Mouse (Mus musculus): ENCODE measurements around the gene Camk2g. TPM values are rescaled to one million over a fixed set of nuclear protein-coding genes. Genes with fewer than 3 reads are reported as not detected.
A peak's percentile ranks its signal among the peaks of the same experiment; 100 is the strongest.

The Camk2g gene
- total RNA-seq, 2 experiments from 2014 or later, result 168 to 192 TPM

DNA sequence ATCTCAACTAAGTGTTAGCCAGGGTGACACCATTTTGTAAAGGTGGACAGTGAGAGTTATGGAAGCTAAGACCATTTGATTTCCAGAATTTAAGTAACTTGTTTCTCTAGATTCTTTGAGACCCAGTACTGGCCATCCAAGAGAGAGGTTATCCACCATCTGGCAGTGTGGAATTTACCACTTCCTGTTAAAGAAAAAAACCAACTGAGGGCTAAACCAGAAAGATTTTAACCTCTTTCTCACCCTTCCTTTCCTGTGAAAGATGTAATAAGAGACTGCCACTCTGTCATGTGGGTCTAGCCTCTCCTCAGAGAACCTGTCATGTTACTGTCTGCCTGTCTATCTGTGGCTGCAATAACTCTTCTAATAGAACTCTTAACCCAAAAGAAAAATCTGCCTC lies 15.9 kb upstream of the Camk2g start:
- no peak for DNase-seq (ENCODE audit: low spot score)

DNA sequence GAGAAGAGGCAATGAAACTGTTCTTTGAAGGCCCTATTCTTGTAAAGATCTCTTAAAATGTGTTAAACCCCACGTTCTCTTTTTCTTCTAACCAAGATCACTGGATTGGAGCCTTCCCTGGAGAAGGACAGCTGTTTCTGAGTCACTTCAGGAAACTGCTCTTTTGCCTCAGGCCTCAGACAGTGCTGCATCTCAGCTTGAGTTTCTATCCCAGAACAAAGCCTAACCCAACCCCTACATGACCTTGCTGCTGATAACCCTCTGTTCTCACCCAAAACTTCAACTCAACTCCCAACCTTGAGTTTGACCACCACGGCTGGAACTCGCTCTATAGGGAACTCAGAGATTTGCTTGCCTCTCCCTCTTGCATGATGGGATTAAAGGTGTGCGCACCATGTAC lies 15.5 kb upstream of the Camk2g start:
- no peak for DNase-seq (ENCODE audit: low spot score)

DNA sequence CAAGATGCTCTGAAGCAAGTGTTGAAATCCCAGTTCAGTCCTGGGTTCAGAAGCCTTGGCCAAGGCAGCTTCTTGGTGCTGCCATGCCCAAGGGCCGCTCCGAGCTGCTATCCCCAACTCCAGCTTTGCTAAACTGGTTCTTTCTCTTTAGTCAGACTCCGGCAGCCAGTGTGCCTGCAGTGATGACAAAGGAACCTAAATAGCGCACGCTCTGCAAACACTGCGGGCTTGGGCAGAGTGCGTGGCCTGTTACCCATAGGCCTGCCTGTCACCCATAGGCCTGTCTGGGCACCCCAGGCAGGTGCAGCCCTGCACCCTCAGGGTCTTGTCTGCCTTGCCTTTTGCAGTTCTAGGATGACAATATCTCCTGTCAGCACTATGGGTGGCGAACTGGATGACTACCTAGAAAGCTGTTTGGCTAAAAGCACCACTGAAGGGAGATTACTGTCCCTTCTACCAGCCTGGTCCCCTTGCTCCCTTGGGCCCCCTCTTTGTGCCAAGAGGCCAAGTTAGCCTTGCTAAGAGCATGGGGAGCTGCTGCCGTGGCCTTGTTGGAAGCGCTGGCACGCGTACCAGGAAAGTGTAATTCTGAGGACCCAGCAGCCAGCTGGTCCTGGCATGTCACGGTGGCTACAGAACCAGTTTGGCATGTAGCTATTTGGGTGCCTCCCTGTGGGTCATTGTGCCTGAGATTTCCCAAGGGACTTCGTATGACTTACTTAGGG lies 12.4 kb upstream of the Camk2g start:
- DNase-seq (ENCODE audit: low spot score), result peak; percentile 70

- peak; percentile 92 for DNase-seq (ENCODE audit: low spot score)
Observed at GRCm38 (mm10) chr14:20804964-20805672, 11.2 kb upstream of the Camk2g start.

DNA sequence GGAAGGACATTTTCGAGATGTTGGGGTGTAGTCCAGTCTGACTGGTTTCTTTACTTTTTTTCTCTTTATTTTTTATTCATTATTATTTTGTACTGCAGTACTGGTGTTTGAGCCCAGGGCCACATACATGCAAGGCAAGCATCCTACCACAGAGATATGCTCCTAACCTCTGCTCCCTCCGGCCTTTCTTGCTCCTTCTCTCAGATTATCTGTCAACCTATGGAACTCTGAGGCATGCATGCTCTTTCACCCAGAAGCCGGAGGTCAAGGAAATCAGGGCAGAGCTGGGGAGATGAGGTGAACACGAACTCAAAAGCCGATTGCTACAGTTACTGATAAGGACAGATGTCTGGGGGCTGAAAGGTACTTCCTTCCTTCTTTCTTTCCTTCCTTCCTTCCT lies 10.6 kb upstream of the Camk2g start:
- DNase-seq (ENCODE audit: low spot score), result no peak

GRCm38 (mm10) chr14:20803606-20803938 lies 9.7 kb upstream of the Camk2g start:
- DNase-seq (ENCODE audit: low spot score), result peak; percentile 90

DNA sequence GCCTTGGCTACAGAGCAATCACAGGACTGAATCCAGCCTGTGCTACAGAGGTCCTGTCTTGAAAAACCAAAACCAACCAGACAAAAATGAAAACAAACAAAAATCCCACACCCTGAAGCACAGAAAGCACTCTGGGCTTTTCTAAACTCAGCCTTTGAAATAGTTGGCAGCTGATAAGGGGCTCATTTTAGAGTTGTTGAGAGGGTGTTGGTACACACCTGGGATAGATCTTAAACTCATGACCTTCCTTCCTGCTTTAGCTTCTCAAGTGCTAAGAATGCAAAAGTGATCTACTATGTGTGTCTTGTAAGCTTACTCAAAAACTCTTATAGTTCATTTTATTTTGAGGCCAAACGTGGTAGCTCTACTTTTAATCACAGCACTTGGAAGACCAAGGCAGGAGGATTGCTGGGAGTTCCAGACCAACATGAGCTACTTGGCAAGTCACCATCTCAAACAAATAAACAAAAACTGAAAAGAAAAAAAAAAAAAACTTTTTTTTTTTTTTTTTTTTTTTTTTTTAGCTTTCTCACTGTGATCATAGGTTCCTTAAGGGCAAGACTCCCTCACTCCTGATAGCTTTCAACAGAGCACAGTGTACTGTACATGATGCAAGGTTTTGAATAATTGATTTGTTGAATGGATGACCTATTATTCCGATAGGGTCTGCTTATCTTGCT lies 9.2 kb upstream of the Camk2g start:
- no peak for DNase-seq (ENCODE audit: low spot score)

DNA sequence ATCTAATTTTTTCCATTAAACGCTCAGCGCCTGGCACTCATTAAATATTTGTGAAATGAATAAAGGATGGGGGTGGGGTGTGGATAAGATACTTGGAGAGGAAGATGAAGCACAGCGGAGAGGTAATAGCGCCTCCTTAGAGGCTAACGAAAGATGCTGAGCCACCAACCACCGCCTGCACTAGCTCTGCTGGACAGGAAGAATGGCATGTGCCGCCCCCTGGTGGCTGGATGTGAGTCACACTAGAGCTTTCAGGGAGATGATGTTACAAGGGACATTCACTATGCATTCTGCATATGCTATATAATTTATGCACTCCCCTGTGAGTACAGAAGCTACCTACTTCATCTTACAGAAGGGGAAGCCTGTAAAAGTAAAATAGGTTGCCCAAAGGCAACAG lies 4.9 kb upstream of the Camk2g start:
- peak; percentile 93 for DNase-seq (ENCODE audit: low spot score)

DNA sequence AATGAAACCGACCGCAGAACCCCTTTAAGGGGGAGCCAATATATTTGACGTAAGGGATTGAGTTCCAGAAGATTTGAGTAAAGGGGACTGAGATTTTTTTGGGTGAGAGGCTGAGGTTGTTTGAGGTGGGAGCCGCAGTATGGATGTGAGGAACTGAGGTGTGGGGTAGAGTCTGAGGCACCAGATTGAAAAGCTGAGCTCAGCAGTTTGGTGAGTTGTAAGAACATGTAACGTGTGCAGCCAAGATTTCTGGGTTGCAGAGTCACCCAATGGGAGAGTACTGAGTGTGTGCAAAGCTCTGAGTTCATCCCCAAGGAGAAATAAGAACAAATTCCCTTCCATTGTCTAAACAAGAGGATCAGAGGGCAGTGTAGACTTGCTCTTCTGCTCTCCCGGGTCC lies 4.4 kb upstream of the Camk2g start:
- no peak for DNase-seq (ENCODE audit: low spot score)

GRCm38 (mm10) chr14:20796643-20797042 lies 2.8 kb upstream of the Camk2g start:
- no peak for DNase-seq (ENCODE audit: low spot score)

DNA sequence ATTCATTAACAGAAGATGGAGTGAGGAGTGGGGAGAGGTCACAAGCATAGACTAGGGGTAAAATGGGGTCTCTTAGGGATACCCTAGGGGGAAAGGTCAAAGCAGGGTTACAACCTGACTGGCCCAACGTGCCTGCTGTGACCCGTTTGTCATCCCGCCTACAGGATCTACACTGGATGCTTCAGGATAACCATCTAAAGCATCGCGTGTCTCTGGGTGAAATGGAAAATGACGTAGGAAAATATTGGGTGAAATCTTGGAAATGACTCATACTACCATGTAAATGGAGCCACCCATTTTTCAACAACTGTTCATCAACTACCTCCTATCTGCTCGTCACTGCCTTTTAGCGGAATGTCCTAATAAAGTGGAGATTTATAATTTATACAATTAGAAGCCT lies 2.3 kb upstream of the Camk2g start:
- DNase-seq (ENCODE audit: low spot score), result no peak

GRCm38 (mm10) chr14:20795423-20796152 lies 1.7 kb upstream of the Camk2g start:
- no peak for DNase-seq (ENCODE audit: low spot score)

DNA sequence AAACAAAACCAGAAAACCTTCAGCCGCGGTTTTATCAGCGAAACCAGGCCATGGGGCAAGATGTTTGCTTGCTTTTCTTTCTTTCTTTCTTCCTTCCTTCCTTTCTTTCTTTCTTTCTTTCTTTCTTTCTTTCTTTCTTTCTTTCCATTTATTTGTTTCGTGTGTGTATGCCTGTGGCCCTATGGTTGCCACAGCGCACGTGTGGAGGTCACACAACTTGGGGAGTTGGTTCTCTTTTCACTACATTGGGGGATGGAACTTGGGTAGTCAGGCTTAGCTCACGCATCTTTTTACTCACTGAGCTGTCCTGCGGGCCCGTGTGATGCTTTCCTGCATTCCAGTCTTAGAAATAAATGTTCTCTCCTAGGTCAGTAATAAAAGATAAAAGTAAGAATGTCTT lies 701 bp upstream of the Camk2g start:
- no peak for DNase-seq (ENCODE audit: low spot score)

DNA sequence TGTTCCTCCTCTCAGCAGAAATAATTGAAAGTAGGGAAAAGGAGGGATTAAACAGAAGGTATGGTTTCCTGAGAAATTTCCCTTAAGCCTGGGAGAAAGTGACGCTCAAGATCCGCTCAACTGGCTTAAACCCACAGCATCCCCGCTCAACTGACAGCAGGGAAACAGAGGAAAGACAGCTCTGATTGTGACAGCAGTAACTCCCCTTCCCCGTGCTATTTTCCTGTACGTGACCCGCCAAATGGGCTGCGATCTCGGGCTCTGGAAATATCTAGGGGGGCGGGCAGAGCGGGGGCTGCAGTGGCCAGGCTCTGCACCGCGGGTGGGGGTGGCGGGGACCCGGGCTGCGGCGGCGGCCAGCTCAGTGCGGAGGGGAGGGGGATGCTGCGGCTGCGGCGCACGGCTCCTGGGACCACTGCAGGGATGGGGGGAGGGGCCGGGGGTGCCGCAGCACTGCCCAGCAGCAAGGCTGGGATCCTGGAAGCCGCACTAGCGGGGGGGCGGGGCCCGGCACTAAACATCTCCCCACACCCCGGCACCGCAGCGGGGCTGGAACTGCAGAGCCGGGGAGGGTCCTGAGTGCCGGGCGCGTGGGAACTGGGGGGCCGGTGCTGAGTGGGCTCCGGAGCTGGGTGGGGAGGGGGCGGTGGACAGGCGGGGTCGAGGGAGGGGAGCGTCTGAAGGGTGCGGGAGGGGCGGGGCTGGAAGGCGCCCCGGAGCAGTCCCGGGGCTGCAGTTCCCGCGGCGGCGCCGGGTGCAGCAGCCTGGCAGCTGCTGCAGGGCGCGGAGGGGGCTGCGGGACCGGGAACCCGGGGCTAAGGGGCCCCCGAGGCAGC lies 748 bp downstream of the Camk2g start:
- no peak for DNase-seq (ENCODE audit: low spot score)

GRCm38 (mm10) chr14:20792243-20792921 lies 1.5 kb downstream of the Camk2g start:
- DNase-seq (ENCODE audit: low spot score), result no peak

GRCm38 (mm10) chr14:20791511-20792242 lies 2.2 kb downstream of the Camk2g start:
- no peak for DNase-seq (ENCODE audit: low spot score)

- no peak for DNase-seq (ENCODE audit: low spot score)
Observed at GRCm38 (mm10) chr14:20790996-20791395, 2.9 kb downstream of the Camk2g start.

DNA sequence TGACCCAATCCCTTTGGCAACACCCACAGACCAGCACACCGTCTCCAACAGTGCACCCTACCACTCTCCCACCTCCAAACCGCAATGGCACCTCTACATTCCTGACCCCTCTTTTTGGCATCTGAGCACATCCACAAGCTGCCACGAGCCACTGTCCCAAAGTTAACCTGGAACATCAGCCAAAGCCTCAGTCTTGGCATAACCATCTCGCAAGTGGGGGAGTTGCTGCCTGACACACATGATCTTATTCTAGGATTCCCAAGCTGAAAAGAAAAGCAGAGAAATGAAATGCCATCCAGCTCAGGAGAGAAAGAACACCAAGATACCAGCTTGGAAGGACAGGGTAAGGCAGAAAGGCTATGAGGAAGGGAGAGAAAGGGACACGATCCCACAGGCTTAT lies 3.4 kb downstream of the Camk2g start:
- no peak for DNase-seq (ENCODE audit: low spot score)

- DNase-seq (ENCODE audit: low spot score), result no peak
Observed at GRCm38 (mm10) chr14:20789593-20789992, 4.3 kb downstream of the Camk2g start.

DNA sequence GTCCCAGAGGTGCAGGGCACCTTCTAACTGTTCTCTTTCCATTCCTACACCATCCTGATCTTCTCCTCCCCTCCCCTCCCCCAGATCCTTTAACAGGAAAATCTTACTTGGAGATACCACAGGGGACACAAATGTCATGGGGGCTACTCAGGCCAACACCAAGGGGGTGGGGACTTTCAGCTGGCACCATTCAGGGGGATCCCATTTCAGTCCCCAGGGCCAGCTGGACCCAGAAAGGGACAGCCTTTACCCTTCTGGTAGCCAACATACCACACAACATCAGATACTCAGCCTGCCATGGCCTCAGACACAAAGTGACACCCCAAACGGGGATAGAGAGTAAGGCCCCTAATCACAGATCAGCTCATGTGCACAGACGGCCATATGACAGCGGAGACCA lies 5.7 kb downstream of the Camk2g start:
- DNase-seq (ENCODE audit: low spot score), result peak; percentile 81
